Mouse (Mus musculus) thymus, postnatal 14 days (tissue): ENCODE results near the gene Mepe.
A peak's percentile ranks its signal among the peaks of the same experiment; 100 is the strongest.

Experiments
- DNase-seq: peaks from one replicate; pipeline ENCODE4 v3.0.0; 2021

Gene Mepe

DNA sequence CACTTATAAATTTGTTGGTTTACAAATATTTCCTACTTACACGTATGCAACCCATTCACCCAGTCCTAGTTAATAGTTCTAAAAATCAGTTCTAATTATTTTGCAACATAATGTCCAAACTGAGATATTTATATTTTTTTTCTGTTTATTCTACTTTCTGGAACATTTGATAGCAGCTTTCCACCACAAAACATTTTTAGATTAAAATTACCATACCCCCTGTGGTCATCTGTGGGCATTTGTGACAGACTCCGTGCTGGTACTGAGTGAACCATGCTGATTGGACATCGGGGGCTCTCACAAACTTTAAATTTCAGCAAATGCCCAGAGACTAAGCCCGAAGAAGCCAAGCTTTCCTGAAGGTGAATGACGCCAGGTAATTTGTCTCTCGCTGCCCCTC is at the start of gene Mepe:
Mepe (plus strand) TSS at position 301 of the 400 bp plus-strand sequence.
- DNase-seq: no peak

GRCm38 (mm10) chr5:104294201-104294600 is 30.9 kb upstream of the Mepe start:
- DNase-seq: no peak

DNA sequence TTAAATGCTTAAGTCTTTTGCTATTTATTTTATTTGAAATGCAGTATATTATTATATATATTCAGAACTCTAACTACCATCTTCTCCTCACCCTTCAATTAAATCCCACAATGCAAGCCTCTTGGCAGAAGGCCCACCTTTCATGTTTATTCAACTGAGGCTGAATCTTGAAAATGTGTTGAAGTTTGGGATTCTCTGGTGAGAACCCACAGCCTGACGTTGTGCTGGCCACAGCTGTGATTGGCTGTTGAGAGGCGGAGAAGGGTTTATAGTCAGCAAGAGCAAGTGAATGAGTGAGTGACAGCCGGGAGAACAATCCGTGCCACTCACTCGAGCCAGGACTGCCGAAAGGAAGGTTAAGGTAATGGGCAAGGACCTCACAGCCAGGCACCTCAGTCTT is 26.1 kb upstream of the Mepe start, which contains the start of gene Ibsp:
Ibsp (plus strand) TSS at position 178 of the 400 bp plus-strand sequence.
- DNase-seq: no peak

GRCm38 (mm10) chr5:104314073-104314472 is 11.1 kb upstream of the Mepe start:
- no peak for DNase-seq

DNA sequence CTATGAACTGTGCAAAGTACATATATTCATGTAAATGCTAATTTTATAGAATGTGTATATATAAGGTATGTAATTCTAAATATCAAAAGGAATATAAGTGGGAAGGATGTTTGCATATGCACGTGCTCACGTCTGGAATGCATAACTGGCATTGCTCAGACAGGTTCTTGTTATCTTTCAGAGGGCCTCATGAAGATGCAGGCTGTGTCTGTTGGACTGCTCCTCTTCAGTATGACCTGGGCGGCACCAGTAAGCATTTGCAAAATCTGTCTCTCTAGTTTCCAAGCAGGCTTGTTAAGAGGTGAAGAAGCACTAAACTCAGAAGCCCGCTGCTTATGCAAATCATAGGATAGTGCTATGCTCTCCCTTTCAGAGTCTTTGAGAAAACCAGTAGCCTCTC is 1.8 kb downstream of the Mepe start:
- no peak for DNase-seq

DNA sequence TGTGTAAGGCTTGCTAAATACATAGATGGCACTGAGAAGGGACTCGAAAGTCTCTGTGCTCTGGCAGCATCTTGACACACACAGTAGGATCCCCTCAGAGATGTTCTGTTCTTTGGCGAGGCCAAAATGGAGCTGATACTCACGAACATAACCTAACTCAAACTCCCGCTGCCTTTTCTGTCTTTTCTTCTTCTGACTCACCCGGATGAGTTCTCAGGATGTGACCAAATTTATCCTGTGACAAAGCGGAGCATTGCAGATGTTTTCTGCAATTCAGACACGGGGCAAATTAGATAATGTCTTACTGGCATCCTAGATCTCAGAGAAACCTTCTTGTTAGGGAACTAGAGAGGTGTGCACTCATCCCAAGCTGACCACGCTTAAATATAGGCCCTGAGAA is 2.3 kb downstream of the Mepe start:
- no peak for DNase-seq

GRCm38 (mm10) chr5:104327876-104328275 is 2.7 kb downstream of the Mepe start:
- no peak for DNase-seq

DNA sequence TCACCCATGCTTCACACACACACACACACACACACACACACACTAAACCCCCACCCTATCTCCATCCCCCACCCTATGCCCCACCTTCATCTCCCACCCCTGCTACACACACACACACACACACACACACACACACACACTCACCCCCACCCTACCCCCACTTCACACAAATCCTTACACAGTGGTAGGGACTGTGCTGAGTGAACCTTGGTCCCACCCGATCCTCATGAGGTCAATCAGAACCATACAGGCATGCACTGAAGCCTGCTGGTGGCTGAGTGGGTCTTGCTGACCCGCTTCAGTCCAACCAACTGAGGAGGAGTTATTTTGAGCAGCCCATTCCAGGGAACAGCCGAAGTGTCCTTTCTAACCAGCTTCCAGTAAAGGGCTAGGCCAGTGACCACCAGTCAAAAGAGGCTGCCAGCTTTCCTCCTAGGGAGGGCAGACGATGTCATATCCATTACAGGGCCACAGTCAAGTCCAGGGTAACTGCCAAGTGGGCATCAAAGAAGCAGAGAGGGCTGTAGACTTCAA is 3.3 kb downstream of the Mepe start:
- no peak for DNase-seq

DNA sequence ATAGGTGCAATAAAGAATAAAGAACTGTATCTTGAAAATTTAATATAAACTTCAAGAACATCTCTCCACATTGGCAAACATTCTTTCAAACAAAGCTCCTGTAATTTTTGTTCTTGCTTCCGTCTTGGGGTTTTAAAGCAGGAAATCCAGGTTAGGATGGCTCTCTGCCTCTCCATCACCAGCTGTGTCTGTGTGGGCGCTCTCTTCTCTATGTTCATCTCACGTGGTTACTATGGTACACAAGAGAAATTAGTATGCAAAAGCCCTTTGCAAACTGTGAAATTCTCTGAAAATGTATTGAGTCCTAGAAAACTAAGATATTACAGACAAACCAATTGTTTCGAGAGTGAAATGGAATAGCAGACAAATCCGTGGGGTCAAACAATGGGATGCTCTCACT is 4.3 kb downstream of the Mepe start:
- no peak for DNase-seq

DNA sequence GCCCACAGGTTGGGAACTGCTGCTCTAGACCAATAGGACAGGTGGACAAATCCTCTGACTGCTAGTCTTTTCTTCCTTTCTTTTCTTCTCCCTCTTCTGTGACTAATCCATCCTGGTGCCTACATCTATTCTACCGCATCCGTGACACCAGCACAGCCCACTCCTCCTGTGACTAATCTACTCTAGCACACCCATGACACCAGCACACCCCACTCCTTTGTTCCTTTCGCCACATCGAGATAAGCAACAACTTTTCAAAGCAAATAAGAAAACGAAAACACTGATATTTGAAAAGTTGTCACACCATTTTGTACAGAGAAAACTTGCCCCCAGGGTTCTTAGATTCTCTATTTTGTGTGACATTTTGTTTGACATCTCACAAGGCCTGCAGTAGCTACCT is 5.0 kb downstream of the Mepe start:
- no peak for DNase-seq

DNA sequence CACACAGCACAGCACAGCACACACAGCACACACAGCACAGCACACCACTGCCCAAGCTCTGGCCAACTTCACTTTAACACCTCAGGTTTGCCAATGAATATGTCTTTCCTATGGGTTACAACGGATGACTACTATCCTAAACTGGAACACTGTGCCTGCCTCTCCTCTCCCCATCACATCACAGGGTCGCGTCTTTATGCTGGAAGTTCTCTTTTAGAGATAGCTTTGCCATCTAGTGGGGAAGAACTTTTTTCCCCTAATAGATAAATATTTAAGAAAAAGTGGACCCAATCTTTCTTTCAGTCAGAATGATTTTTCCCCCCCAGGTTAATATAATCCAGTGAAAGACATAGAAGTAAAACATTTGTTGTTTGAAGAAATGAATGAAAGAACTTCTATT is 7.2 kb downstream of the Mepe start:
- no peak for DNase-seq

GRCm38 (mm10) chr5:104333231-104333640 is 8.1 kb downstream of the Mepe start:
- peak; percentile 20 for DNase-seq

DNA sequence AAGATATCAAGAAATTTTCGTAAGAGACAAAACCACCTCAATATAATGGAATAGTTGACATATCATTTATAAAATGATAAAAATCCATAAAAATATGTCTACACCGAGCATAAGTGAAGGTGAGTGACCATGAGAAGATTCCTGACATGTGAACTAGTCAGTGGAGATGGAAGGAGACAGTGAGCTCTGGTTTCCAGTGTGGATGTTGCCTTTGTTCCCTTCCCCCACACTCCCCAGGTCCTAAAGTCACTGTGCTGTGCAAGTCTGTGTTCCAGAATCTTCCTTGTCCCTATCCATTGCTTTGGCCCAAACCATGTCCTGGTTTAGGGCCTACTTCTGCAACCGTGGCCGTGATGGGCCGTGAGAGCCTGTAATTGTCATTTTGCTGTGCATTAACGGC is 8.5 kb downstream of the Mepe start:
- DNase-seq: no peak

GRCm38 (mm10) chr5:104334516-104334915 is 9.4 kb downstream of the Mepe start:
- no peak for DNase-seq

DNA sequence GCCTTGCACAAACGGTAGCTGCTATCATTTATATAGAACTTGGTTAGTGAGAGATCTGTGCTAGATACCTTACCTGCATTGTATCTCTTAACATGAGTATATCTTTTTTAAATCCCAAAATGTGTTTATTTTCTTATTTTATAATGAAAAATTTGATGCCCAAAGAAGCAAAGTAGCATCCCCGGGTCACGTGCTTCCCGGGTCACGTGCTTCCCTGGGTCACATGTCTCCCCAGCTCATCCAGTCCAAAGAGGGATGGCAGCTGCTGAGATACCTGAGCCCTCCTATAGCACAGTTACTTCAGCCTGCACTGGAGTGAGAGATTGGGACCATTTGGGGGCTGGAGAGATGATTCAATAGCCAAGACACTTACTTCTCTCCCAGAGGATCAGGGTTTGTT is 10.8 kb downstream of the Mepe start:
- no peak for DNase-seq

- DNase-seq: no peak
These were observed 12.4 kb downstream of the Mepe start for GRCm38 (mm10) chr5:104337491-104337890.

GRCm38 (mm10) chr5:104339009-104339408 is 13.9 kb downstream of the Mepe start:
- no peak for DNase-seq

DNA sequence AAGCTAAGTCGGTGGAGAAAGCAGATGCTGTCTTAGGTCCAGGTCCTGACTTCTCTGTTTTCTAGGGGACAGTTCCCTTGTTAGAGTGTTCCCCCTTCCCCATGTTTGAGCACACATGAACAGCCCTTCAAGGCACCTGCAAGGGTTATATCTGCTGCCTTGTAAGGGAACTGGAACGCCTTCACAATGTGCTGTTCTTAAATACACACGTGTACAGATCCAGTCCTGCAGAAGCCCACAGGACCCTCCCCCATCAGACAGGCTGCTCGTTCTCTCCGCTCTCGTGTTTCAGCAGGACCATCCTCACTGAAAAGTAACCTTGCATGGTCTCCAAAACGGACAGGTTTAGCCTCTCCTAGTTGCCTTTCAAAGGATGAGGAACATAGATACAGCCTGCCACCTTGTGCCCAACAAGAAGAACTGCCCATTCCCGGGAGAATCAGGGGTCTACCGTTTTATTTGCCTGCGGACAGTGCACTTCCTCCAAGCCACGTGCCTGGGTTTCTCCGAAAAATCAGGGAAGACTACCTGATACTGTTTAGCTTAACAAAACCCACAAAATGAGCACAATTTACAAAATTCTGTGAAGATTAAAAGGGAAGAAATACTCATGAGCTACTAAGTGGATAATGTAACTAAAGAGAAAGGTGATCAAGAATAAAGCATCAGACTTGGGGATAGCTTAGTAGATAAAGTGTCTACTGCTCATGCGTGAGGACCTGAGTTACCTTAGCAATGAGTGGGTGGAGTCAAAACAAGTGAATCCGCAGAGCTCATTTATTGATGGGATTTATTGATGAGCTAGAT is 14.8 kb downstream of the Mepe start:
- DNase-seq: peak; percentile 5

DNA sequence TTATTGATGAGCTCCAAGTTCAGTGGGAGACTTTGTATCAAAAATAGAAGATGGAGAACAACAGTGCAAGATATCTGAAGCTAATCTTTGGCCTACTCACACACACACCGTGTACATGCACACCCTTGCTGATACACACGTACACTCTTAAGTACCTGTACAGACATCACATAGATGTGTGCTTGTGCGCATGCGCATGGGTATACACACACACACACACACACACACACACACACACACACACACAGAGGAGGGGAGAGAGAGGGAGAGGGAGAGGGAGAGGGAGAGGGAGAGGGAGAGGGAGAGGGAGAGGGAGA is 15.3 kb downstream of the Mepe start:
- no peak for DNase-seq

DNA sequence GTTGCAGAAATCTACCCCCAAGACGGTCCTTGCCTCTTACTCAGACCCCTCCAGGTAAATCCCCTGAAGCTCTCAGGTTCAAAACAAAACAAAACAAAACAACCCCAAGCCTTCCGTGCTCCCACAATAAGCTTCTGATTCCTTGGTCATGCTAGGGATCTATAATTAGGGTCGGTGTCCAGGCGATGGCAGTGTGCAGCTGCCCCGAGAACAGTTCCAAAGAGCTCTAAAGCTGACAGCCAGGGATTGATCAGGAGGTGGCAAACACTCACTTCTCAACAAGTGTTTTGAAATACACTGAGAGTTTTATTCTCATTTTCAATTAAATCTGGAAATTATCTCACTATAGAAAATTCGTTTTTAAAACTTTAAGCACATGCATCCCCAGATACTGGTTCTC is 17.8 kb downstream of the Mepe start:
- no peak for DNase-seq

DNA sequence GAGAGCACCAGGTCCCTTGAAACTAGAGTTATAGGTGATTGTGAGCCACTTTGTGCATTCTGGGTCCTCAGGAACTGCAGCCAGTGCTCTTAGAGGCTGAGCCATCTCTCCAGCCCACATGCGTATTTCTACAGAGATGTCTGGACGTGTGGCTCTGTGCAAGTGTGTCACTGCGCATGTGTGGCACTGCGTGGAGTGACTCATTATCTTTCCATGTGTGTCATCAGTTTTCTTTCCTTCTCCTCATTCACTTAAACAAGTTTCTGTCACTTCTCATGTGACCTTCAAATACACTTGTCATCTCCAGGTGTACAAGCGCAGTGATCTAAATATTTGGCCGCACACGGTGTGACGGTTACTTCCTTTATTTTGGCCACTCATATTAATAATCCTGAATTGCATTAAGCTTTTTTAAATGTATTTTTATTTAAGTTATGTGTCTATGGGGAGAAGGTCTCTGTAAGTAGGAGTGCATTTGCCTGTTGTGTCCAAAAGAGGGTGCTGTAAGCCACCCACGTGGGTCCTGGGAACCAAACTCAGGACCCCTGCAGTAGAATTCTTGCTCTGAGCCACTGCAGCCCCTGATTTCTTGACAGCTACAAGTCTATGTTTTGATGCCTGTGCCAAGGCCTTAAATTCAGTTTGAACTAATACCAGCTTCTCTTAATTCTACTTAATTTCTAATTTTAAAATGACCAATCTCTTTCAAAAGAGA is 19.6 kb downstream of the Mepe start:
- no peak for DNase-seq

DNA sequence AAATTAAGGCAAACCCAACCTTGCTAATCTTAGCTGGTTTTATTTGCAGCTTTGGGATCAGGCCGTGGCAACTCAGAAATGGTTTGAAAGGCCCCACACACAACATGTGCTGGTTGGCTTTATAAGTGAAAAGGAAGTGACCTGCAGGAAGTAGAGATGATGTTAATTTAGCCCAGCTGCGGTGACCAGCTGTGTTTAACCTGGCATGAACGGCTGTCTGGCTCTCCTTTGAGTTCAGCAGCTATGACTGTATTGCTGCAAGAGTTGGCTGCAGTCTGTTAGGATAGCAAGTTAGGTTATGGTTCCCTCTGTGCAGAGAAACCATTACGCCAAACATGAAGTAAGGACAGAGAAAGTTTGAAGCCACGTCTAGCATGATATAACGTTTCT is 20.1 kb downstream of the Mepe start:
- no peak for DNase-seq

DNA sequence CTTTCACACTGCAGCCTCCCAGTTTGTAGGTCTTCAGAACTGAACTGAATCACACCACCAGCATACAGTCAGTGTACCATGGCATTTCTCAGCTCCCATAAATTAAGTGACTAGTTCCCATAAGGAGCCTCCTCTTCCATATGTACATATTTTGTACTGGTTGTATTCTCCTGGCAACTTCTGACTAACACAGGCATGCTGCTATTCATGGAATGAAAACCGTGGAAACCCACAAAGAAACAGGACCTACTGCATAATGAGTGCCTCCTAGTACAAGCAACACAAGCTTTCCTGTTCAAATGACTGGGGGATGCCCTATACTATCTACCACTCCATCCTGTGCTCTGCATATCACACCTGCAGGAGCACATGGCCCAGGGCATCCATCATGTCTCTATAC is 25.9 kb downstream of the Mepe start:
- no peak for DNase-seq

DNA sequence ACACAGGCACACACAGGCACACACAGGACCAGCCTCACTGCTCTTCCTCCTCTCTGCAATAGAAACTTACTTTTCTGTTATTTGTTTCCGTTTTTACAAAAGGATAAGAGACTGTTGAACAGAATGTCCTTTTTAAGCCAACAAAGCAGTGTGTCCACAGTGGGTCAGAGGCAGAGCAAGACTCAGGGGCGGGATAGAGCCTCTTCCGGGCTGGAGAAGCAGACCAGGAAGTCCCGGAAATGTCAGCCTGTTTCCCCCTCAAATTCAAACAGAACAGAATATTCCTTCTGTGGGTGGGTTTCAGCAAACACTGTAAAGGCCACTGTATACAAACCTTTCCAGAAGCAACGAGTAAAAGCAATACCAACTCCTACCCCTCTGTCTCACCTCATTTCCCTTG is 26.7 kb downstream of the Mepe start:
- DNase-seq: no peak
